Mouse (Mus musculus) hindbrain, embryonic 14.5 days (tissue): ENCODE measurements around the gene Cacna2d3. TPM values are rescaled to one million over a fixed set of nuclear protein-coding genes. Genes with fewer than 3 reads are reported as not detected.

Experiments
- ATAC-seq: fragments of 200-750 bp; cut with Nextera tagmentation; 2 replicates; pipeline ENCODE4 v1.8.0; 2017; ENCODE audit warnings: moderate number of reproducible peaks, mild to moderate bottlenecking, moderate TSS enrichment, moderate library complexity; ENCODE audit not compliant: low FRiP score
- DNase-seq: peaks from one replicate; pipeline ENCODE4 v3.0.0-alpha.2; 2015; ENCODE audit warnings: low spot score
- H3K27ac ChIP-seq: fragments of 300-500 bp; sonication (generic); 2 replicates; pipeline ENCODE4 v1.5.1; 2014; ENCODE audit warnings: mild to moderate bottlenecking, moderate library complexity
- H3K27me3 ChIP-seq: fragments of 300-500 bp; sonication (generic); 2 replicates; pipeline ENCODE4 v1.6.1; 2014; ENCODE audit warnings: mild to moderate bottlenecking, low read length, mixed read lengths; ENCODE audit not compliant: control insufficient read depth, insufficient read depth
- H3K36me3 ChIP-seq: fragments of 300-500 bp; sonication (generic); replicated peaks from 2 replicates; pipeline ENCODE4 v1.6.1; 2014; ENCODE audit not compliant: control insufficient read depth, insufficient read depth
- H3K4me1 ChIP-seq: fragments of 300-500 bp; sonication (generic); replicated peaks from 2 replicates; pipeline ENCODE4 v1.6.1; 2014; ENCODE audit warnings: antibody characterized with exemption, low read length, mixed read lengths; ENCODE audit not compliant: control insufficient read depth, insufficient read depth
- H3K4me2 ChIP-seq: fragments of 300-500 bp; sonication (generic); replicated peaks from 2 replicates; pipeline ENCODE4 v1.6.1; 2014; ENCODE audit warnings: mild to moderate bottlenecking, moderate library complexity
- H3K4me3 ChIP-seq: fragments of 300-500 bp; sonication (generic); replicated peaks from 2 replicates; pipeline ENCODE4 v1.5.1; 2014; ENCODE audit warnings: mild to moderate bottlenecking, low read length
- H3K9ac ChIP-seq: fragments of 300-500 bp; sonication (generic); 2 replicates; pipeline ENCODE4 v1.6.1; 2014
- H3K9me3 ChIP-seq: fragments of 300-500 bp; sonication (generic); 2 replicates; pipeline ENCODE4 v1.6.1; 2016; ENCODE audit warnings: low read length; ENCODE audit not compliant: control insufficient read depth
- WGBS: fragments of 180-500 bp; shearing (Covaris S2); extraction: QIAGEN DNeasy Blood & Tissue Kit; methylation state at CpG from one replicate; pipeline ENCODE4 v1.1.7; 2014; 5-methylcytosine and 5-hydroxymethylcytosine counted together
- polyA plus RNA-seq: library from polyadenylated mRNA; unstranded; fragments of >200 nt; fragmentation: Nextera tagmentation; extraction: Ambion mirVana; gene quantifications from 2 replicates; pipeline ENCODE4 v1.2.1, GENCODE M21; 2014

The Cacna2d3 gene
- polyA plus RNA-seq, 1 experiment from 2014 or later: 61.6 TPM

DNA sequence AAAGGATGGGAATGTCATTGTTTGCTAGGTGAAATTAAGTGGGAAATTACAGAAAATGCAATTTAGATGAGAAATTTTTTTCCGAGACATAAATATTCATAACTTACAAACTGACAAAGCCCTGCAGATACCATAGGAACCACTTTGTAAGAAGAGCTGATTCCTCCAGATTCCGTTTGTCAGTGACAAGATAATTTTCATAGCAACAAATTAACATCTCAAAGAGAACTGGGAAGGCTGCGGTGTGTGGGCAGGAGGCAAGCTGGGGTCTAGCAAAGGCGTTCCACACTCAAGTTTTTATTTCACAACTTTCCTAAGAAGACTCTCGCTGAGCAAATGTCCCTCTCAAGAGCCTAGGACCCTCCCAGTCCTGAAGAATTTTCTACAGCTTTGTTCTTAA is 71.1 kb downstream of the Cacna2d3 start:
- 43% methylated on average over 5 of the region's 5 CpGs for WGBS
- no peaks in the 10 kb centered on the region for H3K36me3 ChIP-seq
- no peaks in the 10 kb centered on the region for H3K9me3 ChIP-seq
- DNase-seq: no peak
- H3K4me2 ChIP-seq: no peak overlapping the region
- H3K27ac ChIP-seq: no peak overlapping the region
- H3K9ac ChIP-seq: no peak overlapping the region
- H3K4me3 ChIP-seq: no peak overlapping the region
- ATAC-seq: no peak
- no peaks in the 10 kb centered on the region for H3K27me3 ChIP-seq
- H3K4me1 ChIP-seq: peaks cover 5% of the 10 kb centered on the region; the same call in 1 of the 2 replicates

- Histone ChIP-seq H3K27me3 (no peaks in the 10 kb centered on the region), H3K4me3 (no peak overlapping the region), H3K27ac (peak overlapping the region; percentile 23; the same call in 1 of the 2 replicates), H3K4me2 (no peak overlapping the region), H3K9ac (no peak overlapping the region), H3K9me3 (no peaks in the 10 kb centered on the region), H3K4me1 (peaks cover 5% of the 10 kb centered on the region; the same call in 1 of the 2 replicates), H3K36me3 (no peaks in the 10 kb centered on the region)
- ATAC-seq (no peak), DNase-seq (peak; percentile 41)
- 29% methylated on average over 6 of the region's 6 CpGs for WGBS
Measured at GRCm38 (mm10) chr14:29648721-29649120, 72.9 kb downstream of the Cacna2d3 start.

GRCm38 (mm10) chr14:29645421-29645820 is 76.2 kb downstream of the Cacna2d3 start:
- no peaks in the 10 kb centered on the region for H3K9me3 ChIP-seq
- WGBS: 63% methylated on average over 11 of the region's 11 CpGs
- peaks cover 5% of the 10 kb centered on the region; the same call in 1 of the 2 replicates for H3K4me1 ChIP-seq
- no peaks in the 10 kb centered on the region for H3K27me3 ChIP-seq
- H3K9ac ChIP-seq: no peak overlapping the region
- no peak overlapping the region for H3K4me2 ChIP-seq
- DNase-seq (no peak), ATAC-seq (no peak)
- no peak overlapping the region for H3K27ac ChIP-seq
- no peaks in the 10 kb centered on the region for H3K36me3 ChIP-seq
- H3K4me3 ChIP-seq: no peak overlapping the region

GRCm38 (mm10) chr14:29643217-29643616 is 78.4 kb downstream of the Cacna2d3 start:
- 78% methylated on average over 4 of the region's 4 CpGs for WGBS
- Histone ChIP-seq H3K4me1 (0 out of 2 replicates have a peak, but pooled peaks cover 3% of the 10 kb centered on the region), H3K27ac (no peak overlapping the region), H3K9ac (no peak overlapping the region), H3K9me3 (no peaks in the 10 kb centered on the region), H3K4me3 (no peak overlapping the region), H3K4me2 (no peak overlapping the region), H3K27me3 (no peaks in the 10 kb centered on the region), H3K36me3 (no peaks in the 10 kb centered on the region)
- no peak for ATAC-seq
- no peak for DNase-seq

GRCm38 (mm10) chr14:29639266-29639665 is 82.4 kb downstream of the Cacna2d3 start:
- Histone ChIP-seq H3K4me1 (0 out of 2 replicates have a peak, but pooled peaks cover 3% of the 10 kb centered on the region), H3K4me3 (no peak overlapping the region), H3K9ac (no peak overlapping the region), H3K4me2 (no peak overlapping the region), H3K9me3 (no peaks in the 10 kb centered on the region), H3K27ac (no peak overlapping the region; the same call in 1 of the 2 replicates), H3K36me3 (no peaks in the 10 kb centered on the region), H3K27me3 (no peaks in the 10 kb centered on the region)
- peak; percentile 30 for DNase-seq
- ATAC-seq: no peak
- WGBS: 50% methylated on average over 3 of the region's 3 CpGs

DNA sequence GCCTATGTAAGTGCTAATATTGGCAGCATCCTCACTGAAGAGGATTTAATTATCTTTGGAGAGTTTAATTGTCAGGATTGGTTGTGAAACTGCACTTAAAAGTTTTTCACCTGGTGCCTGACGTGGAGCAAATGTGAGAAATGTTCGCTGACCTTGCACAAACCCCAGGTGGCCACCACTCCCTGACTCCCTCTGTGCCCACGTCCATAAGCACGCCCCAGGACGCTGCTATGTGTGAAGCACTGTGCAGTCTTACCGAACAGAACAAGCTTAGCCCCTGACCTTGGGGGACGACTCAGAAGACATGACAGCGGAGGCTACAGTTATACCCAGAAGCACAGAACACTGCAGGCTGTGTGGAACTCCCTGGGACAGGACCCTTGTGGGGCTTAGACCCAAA is 93.5 kb downstream of the Cacna2d3 start:
- Histone ChIP-seq H3K9ac (no peak overlapping the region), H3K27me3 (no peaks in the 10 kb centered on the region), H3K4me3 (no peak overlapping the region), H3K4me2 (no peak overlapping the region), H3K36me3 (no peaks in the 10 kb centered on the region), H3K4me1 (no peaks in the 10 kb centered on the region), H3K9me3 (no peaks in the 10 kb centered on the region), H3K27ac (no peak overlapping the region)
- WGBS: 77% methylated on average over 8 of the region's 8 CpGs
- DNase-seq: no peak
- no peak for ATAC-seq

- Histone ChIP-seq H3K27ac (no peak overlapping the region), H3K4me3 (no peak overlapping the region), H3K4me1 (no peaks in the 10 kb centered on the region; the same call in 1 of the 2 replicates), H3K36me3 (no peaks in the 10 kb centered on the region), H3K27me3 (no peaks in the 10 kb centered on the region), H3K9ac (no peak overlapping the region), H3K9me3 (no peaks in the 10 kb centered on the region), H3K4me2 (no peak overlapping the region)
- DNase-seq (no peak), ATAC-seq (no peak)
- WGBS: 87% methylated on average over 5 of the region's 5 CpGs
Measured at GRCm38 (mm10) chr14:29612436-29612835, 109.2 kb downstream of the Cacna2d3 start.

- Histone ChIP-seq H3K36me3 (no peaks in the 10 kb centered on the region), H3K9ac (no peak overlapping the region), H3K27me3 (no peaks in the 10 kb centered on the region), H3K4me3 (no peak overlapping the region), H3K27ac (no peak overlapping the region), H3K4me2 (no peak overlapping the region), H3K9me3 (no peaks in the 10 kb centered on the region), H3K4me1 (no peaks in the 10 kb centered on the region; the same call in 1 of the 2 replicates)
- DNase-seq (no peak), ATAC-seq (no peak)
- 59% methylated on average over 6 of the region's 6 CpGs for WGBS
Measured at GRCm38 (mm10) chr14:29608761-29609160, 112.9 kb downstream of the Cacna2d3 start.

GRCm38 (mm10) chr14:29599428-29599827 is 122.2 kb downstream of the Cacna2d3 start:
- Histone ChIP-seq H3K4me2 (no peak overlapping the region), H3K4me3 (no peak overlapping the region), H3K27me3 (no peaks in the 10 kb centered on the region), H3K4me1 (no peaks in the 10 kb centered on the region), H3K9ac (no peak overlapping the region), H3K27ac (no peak overlapping the region), H3K9me3 (peaks cover 6% of the 10 kb centered on the region; the same call in 1 of the 2 replicates), H3K36me3 (no peaks in the 10 kb centered on the region)
- 15% methylated on average over 8 of the region's 8 CpGs for WGBS
- ATAC-seq: no peak
- DNase-seq: peak; percentile 34

DNA sequence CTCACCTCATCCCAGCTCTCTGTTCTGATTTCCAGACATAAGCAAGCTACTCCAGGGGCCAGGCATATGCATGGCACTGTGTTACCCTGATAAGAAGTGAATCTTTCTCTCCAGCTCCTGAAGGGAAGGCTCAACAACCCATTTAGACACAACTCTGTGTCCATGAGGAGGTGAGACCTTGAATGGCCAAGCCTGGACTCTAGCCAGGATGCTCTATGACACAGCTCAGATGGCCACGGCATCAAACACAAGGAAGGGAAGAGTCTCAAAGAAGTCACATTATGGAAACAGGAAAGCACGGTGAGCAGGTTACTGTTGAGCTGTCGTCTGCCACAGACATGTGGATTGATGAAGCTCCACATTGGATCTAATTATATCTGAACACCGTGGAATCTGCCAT is 128.8 kb downstream of the Cacna2d3 start:
- Histone ChIP-seq H3K27ac (no peak overlapping the region), H3K4me1 (0 out of 2 replicates have a peak, but pooled peaks cover 4% of the 10 kb centered on the region), H3K9ac (no peak overlapping the region), H3K4me2 (no peak overlapping the region), H3K36me3 (no peaks in the 10 kb centered on the region), H3K9me3 (peaks cover 6% of the 10 kb centered on the region; the same call in 1 of the 2 replicates), H3K27me3 (0 out of 2 replicates have a peak, but pooled peaks cover 5% of the 10 kb centered on the region), H3K4me3 (no peak overlapping the region)
- DNase-seq (no peak), ATAC-seq (no peak)
- WGBS: 73% methylated on average over 4 of the region's 4 CpGs
